Mouse (Mus musculus): ENCODE data around the gene Klhl1. TPM values are rescaled to one million over a fixed set of nuclear protein-coding genes. Genes with fewer than 3 reads are reported as not detected.
"Not testable (repeated sequence)": the region's sequence is repeated elsewhere in the genome, so short reads cannot be mapped to it uniquely, and the experiment has no call there.

The Klhl1 gene
- polyA plus RNA-seq, 1 experiment from 2014 or later = 0.17 TPM

DNA sequence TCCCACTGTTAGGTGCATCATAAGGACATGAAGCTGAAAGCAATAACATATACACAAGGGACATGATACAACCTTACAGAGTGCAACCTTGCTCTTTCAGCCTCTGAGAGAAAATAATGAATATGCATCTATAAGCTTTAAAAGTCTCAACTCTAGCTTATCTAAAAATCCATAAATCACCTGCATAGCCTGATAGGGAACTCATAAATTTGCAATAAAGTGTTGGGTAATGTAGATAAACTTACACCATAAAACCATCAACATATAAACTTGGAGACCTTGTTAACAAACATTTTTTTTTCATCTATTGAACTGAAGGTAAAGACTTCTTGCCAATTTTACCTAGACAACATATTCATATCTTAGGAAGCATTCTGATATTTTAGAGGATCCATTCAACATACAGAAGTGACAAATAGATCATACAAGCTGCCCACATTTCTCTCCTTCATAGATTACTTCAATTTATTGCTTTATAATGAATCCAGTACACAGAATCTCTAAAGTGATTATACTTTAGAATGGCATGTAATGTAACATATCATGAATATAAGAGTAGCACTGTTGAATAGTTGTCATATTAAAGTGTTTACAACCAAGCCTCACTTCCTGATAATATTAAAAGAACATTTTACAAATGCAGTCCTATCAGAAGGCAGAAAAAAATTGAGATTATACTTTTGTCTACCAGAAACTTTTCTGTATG lies 126.7 kb downstream of the Klhl1 start:
- Histone ChIP-seq H3K36me3 (replicated peaks; ENCODE audit: control insufficient read depth, insufficient read depth, low read depth, low read length) (no peaks in the 10 kb centered on the region), H3K9me3 (replicated peaks; ENCODE audit: control insufficient read depth, low read length) (no peaks in the 10 kb centered on the region), H3K27me3 (ENCODE audit: control insufficient read depth, insufficient read depth, low read length) (no peaks in the 10 kb centered on the region), H3K4me1 (ENCODE audit: control insufficient read depth, insufficient read depth, low read length) (no peaks in the 10 kb centered on the region), H3K9ac (replicated peaks; ENCODE audit: low read length) (no peak overlapping the region), H3K4me2 (ENCODE audit: low read depth, low read length) (no peak overlapping the region), H3K4me3 (ENCODE audit: low read depth, low read length) (no peak overlapping the region), H3K27ac (replicated peaks; ENCODE audit: low read depth, low read length) (no peak overlapping the region)
- no peak for DNase-seq (ENCODE audit: low spot score)
- no peak for ATAC-seq (replicated peaks; ENCODE audit: insufficient number of reproducible peaks, low FRiP score, low TSS enrichment, low read depth)

DNA sequence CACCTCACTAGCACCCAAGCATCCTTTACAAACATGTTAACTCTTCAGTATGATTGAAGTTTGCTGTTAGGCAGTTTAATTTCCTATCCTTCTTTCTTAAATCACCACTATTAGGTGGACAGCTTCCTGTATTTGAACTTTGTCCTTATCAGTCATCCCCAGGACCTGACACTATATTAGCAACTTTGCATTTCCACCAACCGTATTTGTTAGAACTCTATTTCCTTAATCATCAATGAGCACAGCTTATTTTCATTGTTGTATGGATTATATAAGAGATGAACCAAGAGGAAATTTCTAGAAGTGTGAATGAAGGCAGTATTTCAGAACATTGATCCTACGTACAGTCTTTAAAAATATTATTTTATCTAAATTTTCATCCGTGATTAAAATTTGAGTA lies 156.2 kb downstream of the Klhl1 start:
- Histone ChIP-seq H3K9ac (replicated peaks; ENCODE audit: low read length) (no peak overlapping the region), H3K27me3 (ENCODE audit: control insufficient read depth, insufficient read depth, low read length) (no peaks in the 10 kb centered on the region), H3K27ac (replicated peaks; ENCODE audit: low read depth, low read length) (no peak overlapping the region), H3K36me3 (replicated peaks; ENCODE audit: control insufficient read depth, insufficient read depth, low read depth, low read length) (no peaks in the 10 kb centered on the region), H3K4me3 (ENCODE audit: low read depth, low read length) (no peak overlapping the region), H3K4me2 (ENCODE audit: low read depth, low read length) (no peak overlapping the region), H3K9me3 (replicated peaks; ENCODE audit: control insufficient read depth, low read length) (no peaks in the 10 kb centered on the region), H3K4me1 (ENCODE audit: control insufficient read depth, insufficient read depth, low read length) (no peaks in the 10 kb centered on the region)
- WGBS = 89% methylated on average over 3 of the region's 3 CpGs
- ATAC-seq (replicated peaks; ENCODE audit: insufficient number of reproducible peaks, low FRiP score, low TSS enrichment, low read depth) = no peak
- DNase-seq (ENCODE audit: low spot score) = no peak

DNA sequence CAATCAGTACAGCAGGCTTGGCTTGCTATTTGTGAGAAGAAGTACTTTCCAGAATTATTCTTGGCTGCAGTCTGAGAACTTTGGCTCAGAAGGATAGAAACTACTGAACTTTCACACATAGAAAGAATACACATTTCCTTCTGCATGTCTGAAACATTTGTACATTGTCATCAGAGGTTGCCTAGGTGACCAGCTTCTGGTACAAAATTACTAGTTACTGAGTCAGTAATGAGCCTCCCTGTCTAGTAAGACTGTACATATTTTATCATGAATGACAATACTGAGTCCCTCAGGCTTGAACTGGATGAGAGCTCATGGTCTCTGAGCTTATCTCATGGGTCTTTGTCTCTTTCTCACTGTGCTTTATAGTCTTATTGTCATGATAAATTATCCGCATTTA lies 170.7 kb downstream of the Klhl1 start:
- Histone ChIP-seq H3K9me3 (replicated peaks; ENCODE audit: control insufficient read depth, low read length) (no peaks in the 10 kb centered on the region), H3K4me1 (ENCODE audit: control insufficient read depth, insufficient read depth, low read length) (no peaks in the 10 kb centered on the region), H3K4me3 (ENCODE audit: low read depth, low read length) (no peak overlapping the region), H3K4me2 (ENCODE audit: low read depth, low read length) (no peak overlapping the region), H3K36me3 (replicated peaks; ENCODE audit: control insufficient read depth, insufficient read depth, low read depth, low read length) (no peaks in the 10 kb centered on the region), H3K27ac (replicated peaks; ENCODE audit: low read depth, low read length) (no peak overlapping the region), H3K27me3 (ENCODE audit: control insufficient read depth, insufficient read depth, low read length) (no peaks in the 10 kb centered on the region), H3K9ac (replicated peaks; ENCODE audit: low read length) (no peak overlapping the region)
- DNase-seq (ENCODE audit: low spot score) (no peak), ATAC-seq (replicated peaks; ENCODE audit: insufficient number of reproducible peaks, low FRiP score, low TSS enrichment, low read depth) (no peak)
- WGBS = 93% methylated on average over 1 of the region's 1 CpGs

DNA sequence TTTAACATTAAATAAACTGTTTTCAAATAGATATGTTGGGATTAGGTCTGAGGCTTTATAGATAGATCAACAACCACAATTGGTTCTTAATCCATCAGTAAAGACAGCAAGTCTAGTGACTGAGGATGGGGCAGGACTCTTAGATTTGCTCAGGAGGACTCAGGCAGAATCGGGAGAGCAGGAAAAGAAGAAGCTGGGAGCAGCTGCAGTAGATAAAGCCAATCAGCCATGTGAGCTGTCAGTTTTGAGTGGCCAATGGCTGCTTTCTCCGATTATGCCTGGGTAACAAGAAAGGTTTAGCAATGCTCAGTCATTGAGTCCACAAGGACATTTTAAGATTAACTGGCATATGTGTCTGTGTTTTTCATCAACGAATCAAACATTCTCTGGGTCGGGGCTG lies 187.8 kb downstream of the Klhl1 start:
- DNase-seq (ENCODE audit: low spot score) (no peak), ATAC-seq (replicated peaks; ENCODE audit: insufficient number of reproducible peaks, low FRiP score, low TSS enrichment, low read depth) (no peak)
- H3K9me3 ChIP-seq (replicated peaks; ENCODE audit: control insufficient read depth, low read length) = no peaks in the 10 kb centered on the region
- no peak overlapping the region for H3K4me3 ChIP-seq (ENCODE audit: low read depth, low read length)
- no peak overlapping the region for H3K9ac ChIP-seq (replicated peaks; ENCODE audit: low read length)
- H3K36me3 ChIP-seq (replicated peaks; ENCODE audit: control insufficient read depth, insufficient read depth, low read depth, low read length) = no peaks in the 10 kb centered on the region
- H3K4me1 ChIP-seq (ENCODE audit: control insufficient read depth, insufficient read depth, low read length) = no peaks in the 10 kb centered on the region
- no peaks in the 10 kb centered on the region for H3K27me3 ChIP-seq (ENCODE audit: control insufficient read depth, insufficient read depth, low read length)
- H3K27ac ChIP-seq (replicated peaks; ENCODE audit: low read depth, low read length) = no peak overlapping the region
- no peak overlapping the region for H3K4me2 ChIP-seq (ENCODE audit: low read depth, low read length)
- WGBS = 68% methylated on average over 4 of the region's 4 CpGs

DNA sequence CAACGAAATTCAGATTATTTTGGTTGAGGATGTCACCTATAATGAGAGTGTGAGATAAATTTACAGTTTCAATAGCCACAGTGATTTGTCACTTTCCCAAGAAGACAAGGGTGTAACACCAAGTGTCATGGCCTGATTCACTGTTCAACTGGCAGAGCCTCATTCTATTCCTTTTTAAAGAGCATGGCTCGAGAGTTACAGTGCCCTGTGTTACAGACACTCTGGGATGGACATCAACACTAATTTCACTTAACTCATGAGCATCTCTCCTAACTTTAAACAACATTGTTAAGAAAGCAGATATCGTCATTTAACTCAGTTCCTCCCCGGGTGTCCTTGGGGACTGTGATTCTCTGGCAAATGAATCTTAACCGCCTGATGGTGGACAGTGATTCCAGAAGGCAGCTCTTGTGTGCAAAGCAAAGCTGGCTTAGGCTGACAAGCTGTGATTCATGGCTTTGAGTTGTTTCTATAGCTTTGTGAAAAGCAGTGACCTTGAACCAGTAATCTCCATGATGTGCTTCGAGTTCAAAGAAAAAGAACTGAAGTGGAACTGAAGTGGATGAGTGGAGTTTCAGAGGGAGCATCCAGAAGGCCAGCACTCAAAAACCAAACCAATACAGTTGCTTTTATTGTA lies 301.0 kb downstream of the Klhl1 start:
- ATAC-seq (replicated peaks; ENCODE audit: insufficient number of reproducible peaks, low FRiP score, low TSS enrichment, low read depth) (no peak), DNase-seq (ENCODE audit: low spot score) (no peak)
- no peak overlapping the region for H3K4me3 ChIP-seq (ENCODE audit: low read depth, low read length)
- H3K27me3 ChIP-seq (ENCODE audit: control insufficient read depth, insufficient read depth, low read length) = no peaks in the 10 kb centered on the region
- no peaks in the 10 kb centered on the region for H3K36me3 ChIP-seq (replicated peaks; ENCODE audit: control insufficient read depth, insufficient read depth, low read depth, low read length)
- H3K4me2 ChIP-seq (ENCODE audit: low read depth, low read length) = no peak overlapping the region
- H3K9me3 ChIP-seq (replicated peaks; ENCODE audit: control insufficient read depth, low read length) = no peaks in the 10 kb centered on the region
- 67% methylated on average over 6 of the region's 6 CpGs for WGBS
- no peaks in the 10 kb centered on the region for H3K4me1 ChIP-seq (ENCODE audit: control insufficient read depth, insufficient read depth, low read length)
- H3K27ac ChIP-seq (replicated peaks; ENCODE audit: low read depth, low read length) = no peak overlapping the region
- H3K9ac ChIP-seq (replicated peaks; ENCODE audit: low read length) = no peak overlapping the region

DNA sequence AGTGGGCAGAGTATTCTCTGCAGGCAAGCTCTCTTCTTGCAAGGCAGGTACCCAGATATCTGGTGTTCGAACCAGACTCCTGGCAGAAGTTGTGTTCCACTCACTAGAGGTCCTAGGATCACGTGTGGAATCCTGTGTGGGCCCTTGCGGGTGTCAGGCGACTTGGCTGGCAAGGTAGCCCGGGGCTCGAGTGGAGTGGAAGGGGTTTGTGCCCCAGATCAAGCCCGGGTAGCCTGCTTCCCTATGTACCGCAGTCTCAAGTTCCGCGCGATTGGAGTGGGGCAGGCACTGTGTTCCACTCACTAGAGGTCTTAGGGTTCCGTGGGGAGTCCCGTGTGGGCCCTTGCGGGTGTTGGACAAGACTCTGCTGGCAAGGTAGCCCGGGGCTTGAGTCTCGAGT lies 324.1 kb downstream of the Klhl1 start:
- not testable (repeated sequence) for H3K27me3 ChIP-seq (ENCODE audit: control insufficient read depth, insufficient read depth, low read length); DNase-seq (ENCODE audit: low spot score); H3K27ac ChIP-seq (replicated peaks; ENCODE audit: low read depth, low read length); H3K9me3 ChIP-seq (replicated peaks; ENCODE audit: control insufficient read depth, low read length); H3K4me1 ChIP-seq (ENCODE audit: control insufficient read depth, insufficient read depth, low read length); H3K36me3 ChIP-seq (replicated peaks; ENCODE audit: control insufficient read depth, insufficient read depth, low read depth, low read length); ATAC-seq (replicated peaks; ENCODE audit: insufficient number of reproducible peaks, low FRiP score, low TSS enrichment, low read depth); H3K4me2 ChIP-seq (ENCODE audit: low read depth, low read length); H3K4me3 ChIP-seq (ENCODE audit: low read depth, low read length); H3K9ac ChIP-seq (replicated peaks; ENCODE audit: low read length)
- 93% methylated on average over 13 of the region's 16 CpGs for WGBS

DNA sequence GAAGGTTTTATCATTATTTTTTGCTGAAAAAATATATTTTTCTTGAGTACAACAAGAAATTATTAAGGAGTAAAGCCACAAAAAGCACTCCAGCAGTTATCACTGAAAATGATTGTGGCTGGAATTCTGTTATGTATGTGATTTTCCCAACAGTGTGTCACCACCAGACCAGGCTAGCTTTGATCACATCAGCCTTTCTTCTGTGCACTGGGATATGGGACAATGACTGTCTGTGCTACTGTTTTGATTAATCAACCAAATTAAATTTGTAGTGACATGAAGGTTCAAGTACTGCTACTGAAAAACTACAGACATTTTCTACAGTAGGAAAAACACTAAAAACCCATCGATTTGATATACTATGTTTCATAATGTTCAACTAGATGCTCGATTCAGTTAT lies 344.4 kb downstream of the Klhl1 start:
- ATAC-seq (replicated peaks; ENCODE audit: insufficient number of reproducible peaks, low FRiP score, low TSS enrichment, low read depth) = no peak
- H3K4me1 ChIP-seq (ENCODE audit: control insufficient read depth, insufficient read depth, low read length) = no peaks in the 10 kb centered on the region
- no peaks in the 10 kb centered on the region for H3K27me3 ChIP-seq (ENCODE audit: control insufficient read depth, insufficient read depth, low read length)
- no peak overlapping the region for H3K27ac ChIP-seq (replicated peaks; ENCODE audit: low read depth, low read length)
- no peak for DNase-seq (ENCODE audit: low spot score)
- 88% methylated on average over 2 of the region's 2 CpGs for WGBS
- H3K9ac ChIP-seq (replicated peaks; ENCODE audit: low read length) = no peak overlapping the region
- no peaks in the 10 kb centered on the region for H3K9me3 ChIP-seq (replicated peaks; ENCODE audit: control insufficient read depth, low read length)
- no peaks in the 10 kb centered on the region for H3K36me3 ChIP-seq (replicated peaks; ENCODE audit: control insufficient read depth, insufficient read depth, low read depth, low read length)
- no peak overlapping the region for H3K4me2 ChIP-seq (ENCODE audit: low read depth, low read length)
- H3K4me3 ChIP-seq (ENCODE audit: low read depth, low read length) = no peak overlapping the region

DNA sequence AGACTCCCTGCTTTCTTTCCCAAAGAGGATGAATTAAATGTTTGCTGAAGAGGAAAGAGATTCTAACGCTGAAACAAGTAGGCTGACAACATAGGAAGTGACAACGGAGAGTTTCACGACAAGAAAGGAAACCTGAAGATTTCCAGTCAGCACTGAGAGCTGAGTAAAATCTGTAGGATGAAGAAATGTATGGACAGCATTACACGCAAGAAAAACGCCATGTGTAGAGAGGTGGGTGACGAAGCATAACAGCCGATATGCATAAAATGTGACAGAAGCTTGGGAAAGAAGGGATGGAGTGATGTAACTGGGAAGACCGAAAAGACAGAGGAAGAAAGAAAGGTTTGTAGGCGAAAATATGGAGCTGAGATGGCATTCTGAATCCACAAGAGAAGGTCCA lies 375.8 kb downstream of the Klhl1 start:
- no peaks in the 10 kb centered on the region for H3K27me3 ChIP-seq (ENCODE audit: control insufficient read depth, insufficient read depth, low read length)
- DNase-seq (ENCODE audit: low spot score) (no peak), ATAC-seq (replicated peaks; ENCODE audit: insufficient number of reproducible peaks, low FRiP score, low TSS enrichment, low read depth) (no peak)
- H3K4me3 ChIP-seq (ENCODE audit: low read depth, low read length) = no peak overlapping the region
- H3K9me3 ChIP-seq (replicated peaks; ENCODE audit: control insufficient read depth, low read length) = no peaks in the 10 kb centered on the region
- no peaks in the 10 kb centered on the region for H3K4me1 ChIP-seq (ENCODE audit: control insufficient read depth, insufficient read depth, low read length)
- no peaks in the 10 kb centered on the region for H3K36me3 ChIP-seq (replicated peaks; ENCODE audit: control insufficient read depth, insufficient read depth, low read depth, low read length)
- 82% methylated on average over 9 of the region's 9 CpGs for WGBS
- H3K9ac ChIP-seq (replicated peaks; ENCODE audit: low read length) = no peak overlapping the region
- no peak overlapping the region for H3K4me2 ChIP-seq (ENCODE audit: low read depth, low read length)
- no peak overlapping the region for H3K27ac ChIP-seq (replicated peaks; ENCODE audit: low read depth, low read length)

All from embryonic facial prominence, embryonic 11.5 days (tissue).